Mouse (Mus musculus): ENCODE measurements at regions not wholly inside any gene's neighbourhood (a gene's known extent, or its start where the extent isn't known, plus 50 kb on each side); places are given as distances from the start of the nearest gene placed in this dataset.
A peak's percentile ranks its signal among the peaks of the same experiment; 100 is the strongest.

GRCm38 (mm10) chr13:107899600-107900229 lies 144.5 kb upstream of the Smim15 start:
- TF ChIP-seq CTCF (conservative IDR thresholded peaks at IDR 0.05; ENCODE audit: low read length): no peak
- no peak for TF ChIP-seq POU5F1 (IDR thresholded peaks at IDR 0.05; ENCODE audit: borderline replicate concordance, low read length)
- no peak for TF ChIP-seq NANOG (IDR thresholded peaks at IDR 0.05; ENCODE audit: borderline replicate concordance, low read length)
- Histone ChIP-seq H3K4me1 (replicated peaks; ENCODE audit: low read depth, low read length) (peaks cover 23% of the 10 kb centered on the region), H3K4me3 (replicated peaks; ENCODE audit: low read length) (no peak overlapping the region), H3K9me3 (ENCODE audit: low read length) (0 out of 2 replicates have a peak, but pooled peaks cover 4% of the 10 kb centered on the region), H3K36me3 (ENCODE audit: insufficient read depth, low read length) (no peaks in the 10 kb centered on the region), H3K27me3 (ENCODE audit: insufficient read depth, low read length) (peaks cover 27% of the 10 kb centered on the region)

GRCm38 (mm10) chr13:107897646-107898045 lies 146.6 kb upstream of the Smim15 start:
- Histone ChIP-seq H3K4me3 (replicated peaks; ENCODE audit: low read length) (no peak overlapping the region), H3K36me3 (ENCODE audit: insufficient read depth, low read length) (no peaks in the 10 kb centered on the region), H3K9me3 (ENCODE audit: low read length) (0 out of 2 replicates have a peak, but pooled peaks cover 4% of the 10 kb centered on the region), H3K27me3 (ENCODE audit: insufficient read depth, low read length) (peaks cover 34% of the 10 kb centered on the region), H3K4me1 (replicated peaks; ENCODE audit: low read depth, low read length) (peaks cover 5% of the 10 kb centered on the region)
- TF ChIP-seq CTCF (conservative IDR thresholded peaks at IDR 0.05; ENCODE audit: low read length) (no peak), POU5F1 (IDR thresholded peaks at IDR 0.05; ENCODE audit: borderline replicate concordance, low read length) (no peak), NANOG (IDR thresholded peaks at IDR 0.05; ENCODE audit: borderline replicate concordance, low read length) (no peak)

- no peak overlapping the region for H3K4me3 ChIP-seq (replicated peaks; ENCODE audit: low read length)
- H3K4me1 ChIP-seq (replicated peaks; ENCODE audit: low read depth, low read length): peaks cover 7% of the 10 kb centered on the region
- peaks cover 39% of the 10 kb centered on the region for H3K27me3 ChIP-seq (ENCODE audit: insufficient read depth, low read length)
- H3K9me3 ChIP-seq (ENCODE audit: low read length): 0 out of 2 replicates have a peak, but pooled peaks cover 4% of the 10 kb centered on the region
- TF ChIP-seq CTCF (conservative IDR thresholded peaks at IDR 0.05; ENCODE audit: low read length): no peak
- no peak for TF ChIP-seq POU5F1 (IDR thresholded peaks at IDR 0.05; ENCODE audit: borderline replicate concordance, low read length)
- TF ChIP-seq NANOG (IDR thresholded peaks at IDR 0.05; ENCODE audit: borderline replicate concordance, low read length): no peak
- H3K36me3 ChIP-seq (ENCODE audit: insufficient read depth, low read length): no peaks in the 10 kb centered on the region
Measured at GRCm38 (mm10) chr13:107897184-107897583, 147.1 kb upstream of the Smim15 start.

- Histone ChIP-seq H3K27me3 (ENCODE audit: insufficient read depth, low read length) (peaks cover 55% of the 10 kb centered on the region), H3K4me1 (replicated peaks; ENCODE audit: low read depth, low read length) (peaks cover 12% of the 10 kb centered on the region), H3K9me3 (ENCODE audit: low read length) (0 out of 2 replicates have a peak, but pooled peaks cover 4% of the 10 kb centered on the region), H3K4me3 (replicated peaks; ENCODE audit: low read length) (no peak overlapping the region), H3K36me3 (ENCODE audit: insufficient read depth, low read length) (no peaks in the 10 kb centered on the region)
- TF ChIP-seq POU5F1 (IDR thresholded peaks at IDR 0.05; ENCODE audit: borderline replicate concordance, low read length) (no peak), CTCF (conservative IDR thresholded peaks at IDR 0.05; ENCODE audit: low read length) (no peak), NANOG (IDR thresholded peaks at IDR 0.05; ENCODE audit: borderline replicate concordance, low read length) (no peak)
Measured at GRCm38 (mm10) chr13:107893581-107894183, 150.6 kb upstream of the Smim15 start.

DNA sequence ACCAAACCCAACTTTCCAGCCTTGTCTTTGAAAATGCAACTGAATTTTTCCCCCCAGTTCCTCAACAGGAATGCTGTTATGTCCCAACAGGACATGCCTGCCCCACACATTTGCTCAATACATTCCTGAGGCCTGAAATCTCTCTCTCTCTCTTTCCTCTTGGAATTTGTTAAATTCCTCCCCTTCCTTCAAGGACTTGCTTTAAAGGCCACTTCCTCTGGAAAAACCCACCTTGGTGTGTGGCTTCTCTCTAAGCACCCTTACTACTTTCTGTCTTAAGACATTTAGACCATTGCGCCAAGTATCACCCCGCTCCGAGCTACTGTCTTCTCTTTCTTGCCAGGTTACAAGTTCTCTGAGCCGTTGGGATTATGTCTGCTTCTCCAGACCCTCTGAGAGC lies 151.2 kb upstream of the Smim15 start:
- H3K4me1 ChIP-seq (replicated peaks; ENCODE audit: low read depth, low read length): peaks cover 14% of the 10 kb centered on the region
- 0 out of 2 replicates have a peak, but pooled peaks cover 3% of the 10 kb centered on the region for H3K9me3 ChIP-seq (ENCODE audit: low read length)
- TF ChIP-seq POU5F1 (IDR thresholded peaks at IDR 0.05; ENCODE audit: borderline replicate concordance, low read length): no peak
- no peak for TF ChIP-seq NANOG (IDR thresholded peaks at IDR 0.05; ENCODE audit: borderline replicate concordance, low read length)
- TF ChIP-seq CTCF (conservative IDR thresholded peaks at IDR 0.05; ENCODE audit: low read length): no peak
- no peak overlapping the region for H3K4me3 ChIP-seq (replicated peaks; ENCODE audit: low read length)
- H3K27me3 ChIP-seq (ENCODE audit: insufficient read depth, low read length): peaks cover 60% of the 10 kb centered on the region
- H3K36me3 ChIP-seq (ENCODE audit: insufficient read depth, low read length): no peaks in the 10 kb centered on the region

DNA sequence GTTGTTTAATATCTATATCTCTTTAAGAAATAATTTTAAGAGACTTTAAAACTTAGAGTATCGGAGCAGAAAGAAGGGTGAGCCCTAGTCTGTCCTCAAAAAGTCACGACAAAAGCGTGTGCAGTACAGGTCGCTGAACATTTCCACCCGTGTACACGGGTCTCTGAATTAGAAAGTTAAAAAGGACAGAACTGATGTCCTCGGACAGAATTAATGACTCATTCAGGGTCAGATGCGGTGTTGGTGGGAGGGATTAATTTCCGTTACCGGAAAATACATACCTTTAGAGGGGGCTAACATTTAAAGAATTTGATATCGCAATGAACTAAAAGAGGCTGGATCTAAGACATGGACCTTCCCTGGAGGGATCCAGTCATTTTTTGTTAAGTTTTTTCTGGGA lies 152.3 kb upstream of the Smim15 start:
- Histone ChIP-seq H3K4me1 (replicated peaks; ENCODE audit: low read depth, low read length) (peaks cover 24% of the 10 kb centered on the region), H3K9me3 (ENCODE audit: low read length) (no peaks in the 10 kb centered on the region), H3K27me3 (ENCODE audit: insufficient read depth, low read length) (peaks cover 71% of the 10 kb centered on the region), H3K36me3 (ENCODE audit: insufficient read depth, low read length) (no peaks in the 10 kb centered on the region), H3K4me3 (replicated peaks; ENCODE audit: low read length) (peak overlapping the region; percentile 91)
- TF ChIP-seq NANOG (IDR thresholded peaks at IDR 0.05; ENCODE audit: borderline replicate concordance, low read length): no peak
- no peak for TF ChIP-seq CTCF (conservative IDR thresholded peaks at IDR 0.05; ENCODE audit: low read length)
- no peak for TF ChIP-seq POU5F1 (IDR thresholded peaks at IDR 0.05; ENCODE audit: borderline replicate concordance, low read length)

DNA sequence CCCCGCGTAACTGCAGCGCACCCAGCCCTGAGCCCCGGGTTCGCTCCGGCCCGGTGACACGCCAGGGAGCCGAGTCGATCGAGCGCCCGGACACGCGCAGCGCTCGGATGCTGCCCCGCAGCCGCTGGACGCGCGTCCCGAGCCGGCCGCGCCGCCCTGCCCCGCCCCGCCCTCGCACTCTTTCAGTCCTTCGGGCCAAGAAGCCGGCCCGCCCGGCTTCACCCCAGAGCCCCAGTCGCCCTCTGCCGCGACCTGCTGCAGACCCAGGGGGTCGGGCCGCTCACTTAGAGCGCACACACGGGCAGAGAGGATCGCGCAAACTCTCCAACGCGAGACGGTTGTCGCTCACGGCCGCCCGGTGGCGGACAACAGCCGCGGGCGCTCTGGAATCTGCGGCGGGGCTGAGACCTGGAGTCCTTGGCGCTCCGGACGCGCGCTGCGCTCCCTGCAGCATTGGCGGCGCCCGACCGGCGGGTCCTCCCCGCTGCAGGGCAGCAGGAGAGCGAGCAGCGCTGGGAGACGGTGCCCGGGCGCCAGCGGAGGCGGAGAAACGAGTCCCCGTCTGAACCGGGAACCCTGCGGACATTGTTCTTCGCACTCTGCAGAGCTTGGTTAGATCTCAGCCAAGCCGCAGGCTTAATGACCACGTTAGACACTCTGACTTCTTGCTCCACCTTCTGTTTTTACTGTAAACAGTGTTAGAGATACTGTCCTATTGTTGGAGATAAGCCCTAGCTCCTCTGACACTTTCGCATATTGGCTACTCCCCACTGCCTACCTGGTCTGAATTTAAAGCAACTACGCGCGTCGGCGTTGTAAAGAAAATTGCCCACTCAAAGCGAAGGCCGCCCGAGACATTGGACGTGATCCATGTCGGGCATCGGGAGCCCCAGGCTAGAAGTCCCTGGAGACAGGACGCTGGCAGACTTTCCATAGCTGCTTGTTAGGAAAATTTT lies 153.1 kb upstream of the Smim15 start:
- Histone ChIP-seq H3K36me3 (ENCODE audit: insufficient read depth, low read length) (no peaks in the 10 kb centered on the region), H3K4me3 (replicated peaks; ENCODE audit: low read length) (peak overlapping the region; percentile 91), H3K27me3 (ENCODE audit: insufficient read depth, low read length) (peaks cover 74% of the 10 kb centered on the region), H3K9me3 (ENCODE audit: low read length) (no peaks in the 10 kb centered on the region), H3K4me1 (replicated peaks; ENCODE audit: low read depth, low read length) (peaks cover 28% of the 10 kb centered on the region)
- TF ChIP-seq POU5F1 (IDR thresholded peaks at IDR 0.05; ENCODE audit: borderline replicate concordance, low read length) (no peak), NANOG (IDR thresholded peaks at IDR 0.05; ENCODE audit: borderline replicate concordance, low read length) (no peak), CTCF (conservative IDR thresholded peaks at IDR 0.05; ENCODE audit: low read length) (no peak)

Data from E14TG2a.4 (cell line).